In genomic region chr9:30426882-30427632, GRCm38 (mm10) we compare ENCODE assay signal across 7 mouse cellular contexts. TPM values are rescaled to one million over a fixed set of nuclear protein-coding genes. Genes with fewer than 3 reads are reported as not detected.
DNase-seq lines count a peak whose midpoint lies in the region; ATAC-seq and TF ChIP-seq lines count a peak whose summit lies in the region.

TSS of gene Snx19 (plus strand) at chr9:30427108.

- intact Hi-C loops in left cerebral cortex, postnatal 4 days (cut with DNase I), result loop anchor here (10.0 kb wide), 1 partner anchor 762 kb away; no protein-coding TSS in a partner anchor

- TF ChIP-seq CTCF in intestine, postnatal 0 days (IDR thresholded peaks at IDR 0.05; ENCODE audit: low read depth), result peak; percentile 98
- TF ChIP-seq CTCF in small intestine, adult 2 months (IDR thresholded peaks at IDR 0.05; ENCODE audit: extremely low read depth, insufficient read length, insufficient replicate concordance, low read depth, low read length), result peak; percentile 93

- H3K4me2 ChIP-seq in intestine, postnatal 0 days (replicated peaks; ENCODE audit: low read depth), result peak within 1 kb of the TSS; percentile 78
- peak within 1 kb of the TSS; percentile 87 for H3K4me2 ChIP-seq in midbrain, embryonic 12.5 days (replicated peaks)

- peak; percentile 74; the same call in 1 of the 2 replicates for TF ChIP-seq POLR2A in small intestine, adult 2 months (IDR thresholded peaks at IDR 0.05; ENCODE audit: low read depth, low read length)

- H3K9ac ChIP-seq in intestine, postnatal 0 days (ENCODE audit: low read depth, low read length), result peak within 1 kb of the TSS; percentile 92
- H3K9ac ChIP-seq in midbrain, embryonic 12.5 days (replicated peaks), result peak within 1 kb of the TSS; percentile 89

- DNase-seq in adrenal gland, adult 8-10 months, result peak; percentile 84
- DNase-seq in embryo, embryonic 9.5 days (ENCODE audit: extremely low spot score), result peak; percentile 90
- DNase-seq in gonadal fat pad, adult 2 months (ENCODE audit: low read depth), result no peak
- DNase-seq in left cerebral cortex, postnatal 4 days, result peak; percentile 95

- no peaks in the 10 kb centered on the region for H3K27me3 ChIP-seq in intestine, postnatal 0 days (replicated peaks; ENCODE audit: control insufficient read depth, insufficient read depth, low read length)
- no peaks in the 10 kb centered on the region for H3K27me3 ChIP-seq in midbrain, embryonic 12.5 days
- H3K27me3 ChIP-seq in small intestine, adult 2 months (ENCODE audit: control insufficient read depth, insufficient read depth, low read length), result no peaks in the 10 kb centered on the region

- peaks cover 6% of the 10 kb centered on the region; the same call in 1 of the 2 replicates for H3K4me1 ChIP-seq in intestine, postnatal 0 days (replicated peaks; ENCODE audit: control insufficient read depth, insufficient read depth, low read length)
- peaks cover 32% of the 10 kb centered on the region for H3K4me1 ChIP-seq in midbrain, embryonic 12.5 days
- H3K4me1 ChIP-seq in small intestine, adult 2 months (ENCODE audit: control insufficient read depth, insufficient read depth, insufficient read length, low read length), result peaks cover 16% of the 10 kb centered on the region

- H3K36me3 ChIP-seq in intestine, postnatal 0 days (ENCODE audit: control insufficient read depth, insufficient read depth), result peaks cover 2% of the 10 kb centered on the region; the same call in 1 of the 2 replicates
- peaks cover 5% of the 10 kb centered on the region for H3K36me3 ChIP-seq in midbrain, embryonic 12.5 days
- peaks cover 4% of the 10 kb centered on the region; the same call in 1 of the 2 replicates for H3K36me3 ChIP-seq in small intestine, adult 2 months (ENCODE audit: control insufficient read depth, insufficient read depth, low read length)

- H3K4me3 ChIP-seq in intestine, postnatal 0 days (ENCODE audit: low read depth, low read length), result peak within 1 kb of the TSS; percentile 72
- H3K4me3 ChIP-seq in midbrain, embryonic 12.5 days, result peak within 1 kb of the TSS; percentile 80
- H3K4me3 ChIP-seq in small intestine, adult 2 months (ENCODE audit: low read depth, low read length), result peak within 1 kb of the TSS; percentile 89

- peak within 1 kb of the TSS; percentile 41; the same call in 1 of the 2 replicates for H3K27ac ChIP-seq in intestine, postnatal 0 days (ENCODE audit: low read depth, low read length)
- H3K27ac ChIP-seq in midbrain, embryonic 12.5 days (replicated peaks), result 0 out of 2 replicates have a peak within 1 kb of the TSS, but pooled peaks have one; percentile 35
- no peak within 1 kb of the TSS for H3K27ac ChIP-seq in small intestine, adult 2 months (ENCODE audit: insufficient read depth, low read depth, low read length)

- ATAC-seq in intestine, postnatal 0 days, result peak; percentile 96
- peak; percentile 94 for ATAC-seq in midbrain, embryonic 12.5 days (ENCODE audit: low FRiP score, low read depth)

- H3K9me3 ChIP-seq in intestine, postnatal 0 days (ENCODE audit: control insufficient read depth), result no peaks in the 10 kb centered on the region
- no peaks in the 10 kb centered on the region for H3K9me3 ChIP-seq in midbrain, embryonic 12.5 days

- 2% methylated on average over 53 of the region's 53 CpGs for WGBS in intestine, postnatal 0 days
- WGBS in midbrain, embryonic 12.5 days, result 3% methylated on average over 53 of the region's 53 CpGs
- WGBS in small intestine, adult 2 months, result 1% methylated on average over 53 of the region's 53 CpGs

RNA-seq across cellular contexts. Expression of gene Snx19, which starts in this region (rescaled TPM):
- total RNA-seq in adrenal gland, adult 8-10 months (2022), result 10 to 100 TPM; 34.7 to 44.4 (median 43.2) TPM
- polyA plus RNA-seq in gonadal fat pad, adult 2 months (2012; rRNA removed), result 19.3 and 22.6 TPM in 2 replicates
- polyA plus RNA-seq in intestine, postnatal 0 days (2015; fragmentation: Nextera tagmentation; extraction: Ambion mirVana), result 8.6 and 8.9 TPM in 2 replicates
- 10 to 100 TPM; 28.6 to 31.6 TPM for total RNA-seq in left cerebral cortex, postnatal 4 days (2021)
- 27.8 and 31.5 TPM in 2 replicates for polyA plus RNA-seq in midbrain, embryonic 12.5 days (2016; fragmentation: Nextera tagmentation; extraction: Ambion mirVana)
- 4.2 and 7.3 TPM in 2 replicates for polyA plus RNA-seq in small intestine, adult 2 months (2012; rRNA removed)
